Mouse (Mus musculus) ES-E14 (cell line): ENCODE results near the gene Neurog3. TPM values are rescaled to one million over a fixed set of nuclear protein-coding genes. Genes with fewer than 3 reads are reported as not detected.

Experiments
- DNase-seq: peaks from one replicate; pipeline ENCODE4 v3.0.0-alpha.2; 2013; ENCODE audit warnings: low read depth, low spot score
- H3K27ac ChIP-seq: 2 replicates; pipeline ENCODE4 v1.5.1; 2012; ENCODE audit warnings: low read depth, mild to moderate bottlenecking, low read length, moderate library complexity, mixed read lengths; ENCODE audit not compliant: poor library complexity, insufficient read depth, severe bottlenecking
- H3K36me3 ChIP-seq: 2 replicates; pipeline ENCODE4 v1.6.1; 2012; ENCODE audit warnings: mild to moderate bottlenecking, low read length, moderate library complexity, mixed read lengths; ENCODE audit not compliant: control insufficient read depth, poor library complexity, insufficient read depth, severe bottlenecking
- H3K4me1 ChIP-seq, 2 experiments: fragments of 150-350 bp in 1 of 2; sonication (generic) in 1 of 2; 2 replicates each; pipeline ENCODE4 v1.6.1; 2012; ENCODE audit warnings: low read length in 2 of 2, mild to moderate bottlenecking in 1 of 2, mixed read lengths in 1 of 2; ENCODE audit not compliant: control insufficient read depth in 2 of 2, insufficient read depth in 2 of 2, poor library complexity in 1 of 2
- H3K4me3 ChIP-seq, 2 experiments: fragments of 150-350 bp in 1 of 2; sonication (generic) in 1 of 2; 2 replicates each; pipeline ENCODE4 v1.5.1; 2012; ENCODE audit warnings: low read length in 2 of 2, low read depth in 1 of 2, mild to moderate bottlenecking in 1 of 2, mixed read lengths in 1 of 2; ENCODE audit not compliant: insufficient read depth in 1 of 2, poor library complexity in 1 of 2, severe bottlenecking in 1 of 2
- H3K9ac ChIP-seq: 2 replicates; pipeline ENCODE4 v1.6.1; 2012; ENCODE audit warnings: low read depth, mild to moderate bottlenecking, low read length, mixed read lengths; ENCODE audit not compliant: poor library complexity, insufficient read depth, severe bottlenecking
- H3K9me3 ChIP-seq: fragments of 150-350 bp; sonication (generic); 2 replicates; pipeline ENCODE4 v1.6.1; 2012; ENCODE audit warnings: low read depth, mild to moderate bottlenecking, low read length; ENCODE audit not compliant: control insufficient read depth, insufficient read depth
- CHD2 ChIP-seq: IDR thresholded peaks from 2 replicates; pipeline ENCODE4 v1.6.1; 2014; ENCODE audit warnings: mild to moderate bottlenecking, low read depth, low read length, inconsistent platforms
- HCFC1 ChIP-seq: IDR thresholded peaks from 2 replicates; pipeline ENCODE4 v1.6.1; 2012; ENCODE audit warnings: low read length, inconsistent platforms, borderline replicate concordance; ENCODE audit not compliant: insufficient read depth
- MAFK ChIP-seq: IDR thresholded peaks from 2 replicates; pipeline ENCODE4 v1.6.1; 2014; ENCODE audit warnings: mild to moderate bottlenecking, low read depth, low read length, inconsistent platforms; ENCODE audit not compliant: insufficient read depth
- ZC3H11A ChIP-seq: IDR thresholded peaks from 2 replicates; pipeline ENCODE4 v1.6.1; 2012; ENCODE audit warnings: low read depth, mild to moderate bottlenecking, inconsistent platforms, low read length, borderline replicate concordance
- ZNF384 ChIP-seq: IDR thresholded peaks from 2 replicates; pipeline ENCODE4 v1.6.1; 2012; ENCODE audit warnings: low read depth, low read length, inconsistent platforms
- in situ Hi-C, 2 experiments: fragments of 600-800 bp; cut with MboI; formaldehyde crosslinking; loops; one replicate each; pipeline ENCODE4 v1.15.1; 2025; ENCODE audit warnings: low sequenced_read_pairs in 2 of 2, inconsistent platforms in 1 of 2; ENCODE audit not compliant: unreplicated experiment in 2 of 2
- total RNA-seq: library from RNA; depleted of rRNA; stranded (reverse); fragments of 300-350 nt; gene quantifications from 2 replicates; pipeline ENCODE4 v1.2.3, GENCODE M21; 2012

The Neurog3 gene
- total RNA-seq, 1 experiment = 0.94 TPM

DNA sequence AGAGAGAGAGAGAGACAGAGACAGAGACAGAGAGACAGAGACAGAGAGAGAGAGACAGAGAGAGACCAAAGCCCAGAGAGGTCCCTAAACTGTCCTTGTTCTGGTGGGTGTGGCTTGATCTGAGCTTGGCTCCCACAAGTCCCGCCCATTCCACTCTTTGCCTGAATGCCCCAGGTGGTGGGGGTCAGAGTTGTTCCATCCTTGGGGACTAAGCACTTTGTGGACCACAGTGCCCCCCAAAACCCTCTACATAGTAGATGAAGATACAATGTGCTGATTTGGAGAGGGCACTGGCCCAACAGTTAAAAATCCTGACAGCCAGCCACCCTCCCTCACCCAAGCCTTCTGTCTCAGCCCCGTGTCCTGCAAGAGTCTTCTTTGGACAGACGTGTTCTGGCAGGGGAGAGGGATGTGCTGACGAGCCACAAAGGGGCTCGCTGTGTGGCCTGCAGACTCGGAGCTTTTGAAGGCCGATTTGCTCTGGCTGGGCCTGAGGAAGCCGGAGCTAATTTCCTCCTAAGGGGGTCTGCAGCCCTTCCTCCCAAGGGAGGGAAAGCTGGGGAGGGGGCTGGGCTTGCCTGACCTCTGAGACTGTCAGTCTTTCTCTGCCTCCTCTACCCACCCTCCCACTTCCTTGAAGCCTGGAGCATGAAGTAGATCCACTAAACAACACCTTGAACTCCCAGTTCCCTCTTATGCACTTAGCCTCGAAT, 40.1 kb downstream of the Neurog3 start:
- no peak overlapping the region for H3K4me3 ChIP-seq
- no peaks in the 10 kb centered on the region for H3K36me3 ChIP-seq
- no peak overlapping the region for H3K9ac ChIP-seq
- no peak for DNase-seq
- TF ChIP-seq ZNF384 (no peak), ZC3H11A (no peak), CHD2 (no peak), MAFK (no peak), HCFC1 (no peak)
- no peaks in the 10 kb centered on the region; the same call in 1 of the 2 replicates for H3K9me3 ChIP-seq
- H3K27ac ChIP-seq = no peak overlapping the region
- in situ Hi-C loops = no loop called here
- H3K4me1 ChIP-seq = peaks cover 0 to 2% of the 10 kb centered on the region in 2 experiments; a peak in 1 of 4 replicates

GRCm38 (mm10) chr10:62173941-62174448, 41.1 kb downstream of the Neurog3 start:
- no peak overlapping the region for H3K9ac ChIP-seq
- H3K36me3 ChIP-seq = no peaks in the 10 kb centered on the region
- no peak overlapping the region for H3K4me3 ChIP-seq
- in situ Hi-C loops = no loop called here
- peaks cover 0 to 2% of the 10 kb centered on the region in 2 experiments; a peak in 1 of 4 replicates for H3K4me1 ChIP-seq
- no peak overlapping the region for H3K27ac ChIP-seq
- DNase-seq = no peak
- TF ChIP-seq HCFC1 = no peak
- no peak for TF ChIP-seq ZNF384
- TF ChIP-seq ZC3H11A = no peak
- TF ChIP-seq CHD2 = no peak
- TF ChIP-seq MAFK = no peak
- no peaks in the 10 kb centered on the region; the same call in 1 of the 2 replicates for H3K9me3 ChIP-seq

GRCm38 (mm10) chr10:62174533-62175313, 41.8 kb downstream of the Neurog3 start:
- H3K27ac ChIP-seq = no peak overlapping the region
- H3K4me3 ChIP-seq = no peak overlapping the region
- in situ Hi-C loops = no loop called here
- no peak for DNase-seq
- H3K4me1 ChIP-seq = peaks cover 0 to 2% of the 10 kb centered on the region in 2 experiments; a peak in 1 of 4 replicates
- H3K36me3 ChIP-seq = no peaks in the 10 kb centered on the region
- H3K9me3 ChIP-seq = no peaks in the 10 kb centered on the region; the same call in 1 of the 2 replicates
- H3K9ac ChIP-seq = no peak overlapping the region
- no peak for TF ChIP-seq CHD2
- no peak for TF ChIP-seq HCFC1
- no peak for TF ChIP-seq MAFK
- TF ChIP-seq ZC3H11A = no peak
- no peak for TF ChIP-seq ZNF384

DNA sequence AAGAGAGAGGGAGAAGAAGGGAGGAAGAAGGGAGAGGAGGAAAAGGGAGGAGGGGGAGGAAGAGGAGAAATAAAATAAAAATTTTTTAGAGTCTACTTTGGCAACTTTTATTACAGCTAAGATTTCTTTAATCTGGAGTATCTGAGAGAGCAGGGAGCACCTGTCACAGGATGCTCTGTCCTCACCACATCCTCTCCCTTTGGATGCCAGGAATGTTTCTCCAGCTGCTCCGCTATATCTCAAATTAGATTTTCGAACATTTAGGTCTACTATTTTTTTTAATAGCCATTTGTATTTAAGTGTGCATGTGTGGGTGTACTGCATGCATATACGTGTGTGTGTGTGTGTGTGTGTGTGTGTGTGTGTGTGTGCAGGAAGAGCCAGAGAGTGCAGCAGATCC, 47.1 kb downstream of the Neurog3 start:
- TF ChIP-seq ZC3H11A = no peak
- TF ChIP-seq CHD2 = no peak
- no peak for TF ChIP-seq HCFC1
- no peak for TF ChIP-seq ZNF384
- no peak for TF ChIP-seq MAFK
- in situ Hi-C loops = loop anchor here (5.0 kb wide), 2 partner anchors 73 to 78 kb away; no protein-coding TSS in a partner anchor

More for the DNA sequence above, 47.1 kb downstream of the Neurog3 start:
- DNase-seq = no peak
- H3K4me3 ChIP-seq = no peak overlapping the region
- H3K9ac ChIP-seq = no peak overlapping the region
- peaks cover 0 to 4% of the 10 kb centered on the region in 2 experiments; a peak in 1 of 4 replicates for H3K4me1 ChIP-seq
- no peaks in the 10 kb centered on the region for H3K36me3 ChIP-seq
- no peak overlapping the region for H3K27ac ChIP-seq
- H3K9me3 ChIP-seq = no peaks in the 10 kb centered on the region; the same call in 1 of the 2 replicates
